Mouse (Mus musculus) kidney, embryonic 14.5 days (tissue): ENCODE measurements around the gene Tsks. TPM values are rescaled to one million over a fixed set of nuclear protein-coding genes. Genes with fewer than 3 reads are reported as not detected.

Source experiments
- ATAC-seq: fragments of 200-750 bp; cut with Nextera tagmentation; 2 replicates; pipeline ENCODE4 v1.8.0; 2017; ENCODE audit warnings: moderate number of reproducible peaks, mild to moderate bottlenecking, moderate TSS enrichment, moderate library complexity; ENCODE audit not compliant: low FRiP score, low TSS enrichment
- H3K27ac ChIP-seq: fragments of 300-500 bp; sonication (generic); 2 replicates; pipeline ENCODE4 v1.5.1; 2014; ENCODE audit warnings: low read depth, mild to moderate bottlenecking, low read length, moderate library complexity, mixed read lengths
- H3K27me3 ChIP-seq: fragments of 300-500 bp; sonication (generic); 2 replicates; pipeline ENCODE4 v1.6.1; 2014; ENCODE audit warnings: mild to moderate bottlenecking, low read length; ENCODE audit not compliant: control insufficient read depth, insufficient read depth
- H3K36me3 ChIP-seq: fragments of 300-500 bp; sonication (generic); 2 replicates; pipeline ENCODE4 v1.6.1; 2014; ENCODE audit warnings: low read length, mixed read lengths; ENCODE audit not compliant: control insufficient read depth, insufficient read depth
- H3K4me1 ChIP-seq: fragments of 300-500 bp; sonication (generic); 2 replicates; pipeline ENCODE4 v1.6.1; 2014; ENCODE audit warnings: low read length, mixed read lengths; ENCODE audit not compliant: control insufficient read depth, insufficient read depth
- H3K4me2 ChIP-seq: fragments of 300-500 bp; sonication (generic); replicated peaks from 2 replicates; pipeline ENCODE4 v1.6.1; 2014; ENCODE audit warnings: low read depth, mild to moderate bottlenecking, low read length
- H3K4me3 ChIP-seq: fragments of 300-500 bp; sonication (generic); 2 replicates; pipeline ENCODE4 v1.5.1; 2014; ENCODE audit warnings: mild to moderate bottlenecking, low read length
- H3K9ac ChIP-seq: fragments of 300-500 bp; sonication (generic); 2 replicates; pipeline ENCODE4 v1.6.1; 2014; ENCODE audit warnings: low read depth, mild to moderate bottlenecking, low read length, moderate library complexity
- H3K9me3 ChIP-seq: fragments of 300-500 bp; sonication (generic); 2 replicates; pipeline ENCODE4 v1.6.1; 2016; ENCODE audit warnings: low read length; ENCODE audit not compliant: control insufficient read depth
- WGBS: fragments of 180-500 bp; shearing (Covaris S2); extraction: QIAGEN DNeasy Blood & Tissue Kit; methylation state at CpG from one replicate; pipeline ENCODE4 v1.1.7; 2014; 5-methylcytosine and 5-hydroxymethylcytosine counted together
- polyA plus RNA-seq: library from polyadenylated mRNA; unstranded; fragments of >200 nt; fragmentation: Nextera tagmentation; extraction: Ambion mirVana; gene quantifications from 2 replicates; pipeline ENCODE4 v1.2.1, GENCODE M21; 2014

The Tsks gene
- polyA plus RNA-seq, 1 experiment from 2014 or later: not detected

GRCm38 (mm10) chr7:44964990-44965389 is 22.0 kb downstream of the Tsks start:
- no peak overlapping the region for H3K4me2 ChIP-seq
- no peak for ATAC-seq
- H3K4me3 ChIP-seq: no peak overlapping the region
- 95% methylated on average over 13 of the region's 13 CpGs for WGBS
- peaks cover 27% of the 10 kb centered on the region for H3K36me3 ChIP-seq
- no peak overlapping the region for H3K9ac ChIP-seq
- no peak overlapping the region for H3K27ac ChIP-seq
- H3K27me3 ChIP-seq: no peaks in the 10 kb centered on the region
- peaks cover 5% of the 10 kb centered on the region; the same call in 1 of the 2 replicates for H3K4me1 ChIP-seq
- H3K9me3 ChIP-seq: no peaks in the 10 kb centered on the region

GRCm38 (mm10) chr7:44965975-44966374 is 23.0 kb downstream of the Tsks start:
- 81% methylated on average over 7 of the region's 7 CpGs for WGBS
- H3K27me3 ChIP-seq: no peaks in the 10 kb centered on the region

GRCm38 (mm10) chr7:44966638-44967037 is 23.6 kb downstream of the Tsks start:
- 64% methylated on average over 15 of the region's 15 CpGs for WGBS
- Histone ChIP-seq H3K4me1 (peaks cover 13% of the 10 kb centered on the region), H3K36me3 (peaks cover 27% of the 10 kb centered on the region), H3K9ac (no peak overlapping the region), H3K27me3 (no peaks in the 10 kb centered on the region), H3K9me3 (no peaks in the 10 kb centered on the region), H3K4me3 (no peak overlapping the region), H3K4me2 (no peak overlapping the region), H3K27ac (no peak overlapping the region)
- ATAC-seq: no peak

More at GRCm38 (mm10) chr7:44965975-44966374, 23.0 kb downstream of the Tsks start:
- Histone ChIP-seq H3K9ac (no peak overlapping the region), H3K9me3 (no peaks in the 10 kb centered on the region), H3K4me1 (peaks cover 8% of the 10 kb centered on the region), H3K27ac (no peak overlapping the region), H3K4me3 (no peak overlapping the region), H3K36me3 (peaks cover 27% of the 10 kb centered on the region), H3K4me2 (no peak overlapping the region)
- ATAC-seq: no peak

- Histone ChIP-seq H3K36me3 (peaks cover 9% of the 10 kb centered on the region), H3K9ac (peak overlapping the region; percentile 63), H3K4me1 (peaks cover 19% of the 10 kb centered on the region), H3K9me3 (no peaks in the 10 kb centered on the region), H3K27me3 (no peaks in the 10 kb centered on the region), H3K4me3 (peak overlapping the region; percentile 59), H3K4me2 (peak overlapping the region; percentile 41), H3K27ac (peak overlapping the region; percentile 86)
- under 1% methylated on average over 36 of the region's 36 CpGs for WGBS
- peak; percentile 96 for ATAC-seq
These were observed 27.3 kb downstream of the Tsks start for GRCm38 (mm10) chr7:44970231-44970691.

GRCm38 (mm10) chr7:44971142-44971541 is 28.1 kb downstream of the Tsks start:
- peak overlapping the region; percentile 59 for H3K4me3 ChIP-seq
- H3K27ac ChIP-seq: no peak overlapping the region
- peak overlapping the region; percentile 41 for H3K4me2 ChIP-seq
- WGBS: 69% methylated on average over 7 of the region's 7 CpGs
- ATAC-seq: no peak
- H3K36me3 ChIP-seq: peaks cover 9% of the 10 kb centered on the region; the same call in 1 of the 2 replicates
- H3K9ac ChIP-seq: peak overlapping the region; percentile 63; the same call in 1 of the 2 replicates
- H3K27me3 ChIP-seq: no peaks in the 10 kb centered on the region
- no peaks in the 10 kb centered on the region for H3K9me3 ChIP-seq
- peaks cover 19% of the 10 kb centered on the region for H3K4me1 ChIP-seq

GRCm38 (mm10) chr7:44973415-44974130 is 30.6 kb downstream of the Tsks start:
- 42% methylated on average over 14 of the region's 14 CpGs for WGBS
- H3K27ac ChIP-seq: peak overlapping the region; percentile 24; the same call in 1 of the 2 replicates
- no peaks in the 10 kb centered on the region for H3K9me3 ChIP-seq

GRCm38 (mm10) chr7:44974383-44975116 is 31.5 kb downstream of the Tsks start, which contains the start of gene Cpt1c:
Gene Cpt1c (minus strand): TSS chr7:44974851.
- Histone ChIP-seq H3K4me3 (peak within 1 kb of the TSS; percentile 41), H3K27me3 (no peaks in the 10 kb centered on the region), H3K4me2 (peak within 1 kb of the TSS; percentile 49), H3K9ac (peak within 1 kb of the TSS; percentile 46), H3K4me1 (peaks cover 18% of the 10 kb centered on the region), H3K27ac (peak within 1 kb of the TSS; percentile 59), H3K9me3 (no peaks in the 10 kb centered on the region), H3K36me3 (peaks cover 40% of the 10 kb centered on the region)
- peak; percentile 41 for ATAC-seq
- WGBS: 3% methylated on average over 22 of the region's 22 CpGs

More at GRCm38 (mm10) chr7:44973415-44974130, 30.6 kb downstream of the Tsks start:
- peak overlapping the region; percentile 41 for H3K4me3 ChIP-seq
- ATAC-seq: no peak
- peak overlapping the region; percentile 49 for H3K4me2 ChIP-seq
- peak overlapping the region; percentile 46 for H3K9ac ChIP-seq
- H3K4me1 ChIP-seq: peaks cover 19% of the 10 kb centered on the region
- H3K27me3 ChIP-seq: no peaks in the 10 kb centered on the region
- H3K36me3 ChIP-seq: peaks cover 30% of the 10 kb centered on the region

- H3K27ac ChIP-seq: peak overlapping the region; percentile 59
These were observed 32.1 kb downstream of the Tsks start for GRCm38 (mm10) chr7:44975117-44975419.

More at GRCm38 (mm10) chr7:44975117-44975419, 32.1 kb downstream of the Tsks start:
- H3K4me2 ChIP-seq: peak overlapping the region; percentile 49; the same call in 1 of the 2 replicates
- 22% methylated on average over 6 of the region's 6 CpGs for WGBS
- peak overlapping the region; percentile 25; the same call in 1 of the 2 replicates for H3K9ac ChIP-seq
- H3K4me1 ChIP-seq: peaks cover 14% of the 10 kb centered on the region; the same call in 1 of the 2 replicates
- H3K9me3 ChIP-seq: no peaks in the 10 kb centered on the region
- no peak for ATAC-seq
- H3K36me3 ChIP-seq: peaks cover 45% of the 10 kb centered on the region
- no peaks in the 10 kb centered on the region for H3K27me3 ChIP-seq
- peak overlapping the region; percentile 7; the same call in 1 of the 2 replicates for H3K4me3 ChIP-seq
